Mouse (Mus musculus) layer of hippocampus, postnatal 14 days (tissue): ENCODE results near the gene Psors1c2. TPM values are rescaled to one million over a fixed set of nuclear protein-coding genes. Genes with fewer than 3 reads are reported as not detected.

Experiments used
- DNase-seq, 2 experiments: peaks; one replicate each; pipeline ENCODE4 v3.0.0; 2021 to 2022; ENCODE audit warnings: low spot score in 2 of 2, mixed read lengths in 1 of 2
- total RNA-seq, 2 experiments: library from RNA; stranded (reverse); gene quantifications; 2 replicates each; pipeline ENCODE4 v1.2.3; 2021

Psors1c2 gene
- total RNA-seq, 2 experiments from 2014 or later: 0.55 TPM; not detected in 1

- DNase-seq: peak; percentile 88 to 95
These were observed 16.1 kb upstream of the Psors1c2 start, which contains the start of the genes Tcf19 and Cchcr1 for GRCm38 (mm10) chr17:35516652-35517500. Gene Tcf19 (minus strand): TSS chr17:35516824. Gene Cchcr1 (plus strand): TSS chr17:35517100.

- DNase-seq: no peak
These were observed 15.5 kb upstream of the Psors1c2 start for GRCm38 (mm10) chr17:35517526-35517925.

GRCm38 (mm10) chr17:35524354-35524753, 8.6 kb upstream of the Psors1c2 start:
- DNase-seq: no peak

GRCm38 (mm10) chr17:35526644-35527043, 6.4 kb upstream of the Psors1c2 start:
- no peak for DNase-seq

- no peak for DNase-seq
These were observed 641 bp upstream of the Psors1c2 start for GRCm38 (mm10) chr17:35532360-35532759.

GRCm38 (mm10) chr17:35534343-35534742, 1.3 kb downstream of the Psors1c2 start:
- DNase-seq: peak; percentile 76 to 86

- no peak for DNase-seq
These were observed 4.4 kb downstream of the Psors1c2 start for GRCm38 (mm10) chr17:35537421-35537820.

GRCm38 (mm10) chr17:35538476-35538875, 5.5 kb downstream of the Psors1c2 start:
- DNase-seq: no peak

GRCm38 (mm10) chr17:35539540-35539939, 6.5 kb downstream of the Psors1c2 start:
- no peak for DNase-seq

- DNase-seq: peak in 1 of 2 experiments; percentile 31
These were observed 9.9 kb downstream of the Psors1c2 start for GRCm38 (mm10) chr17:35542761-35543411.

GRCm38 (mm10) chr17:35543412-35543861, 10.4 kb downstream of the Psors1c2 start:
- DNase-seq: no peak

- no peak for DNase-seq
These were observed 11.0 kb downstream of the Psors1c2 start for GRCm38 (mm10) chr17:35544001-35544400.

- DNase-seq: peak; percentile 59 to 70
These were observed 11.7 kb downstream of the Psors1c2 start for GRCm38 (mm10) chr17:35544680-35545079.

- DNase-seq: no peak
These were observed 14.5 kb downstream of the Psors1c2 start for GRCm38 (mm10) chr17:35547465-35547864.

- no peak for DNase-seq
These were observed 15.6 kb downstream of the Psors1c2 start for GRCm38 (mm10) chr17:35548636-35549035.

- peak; percentile 64 to 70 for DNase-seq
These were observed 16.6 kb downstream of the Psors1c2 start for GRCm38 (mm10) chr17:35549437-35550142.

- DNase-seq: no peak
These were observed 17.1 kb downstream of the Psors1c2 start for GRCm38 (mm10) chr17:35550143-35550494.

GRCm38 (mm10) chr17:35550871-35551270, 17.9 kb downstream of the Psors1c2 start:
- no peak for DNase-seq

- DNase-seq: no peak
These were observed 18.9 kb downstream of the Psors1c2 start, which contains the start of gene Cdsn for GRCm38 (mm10) chr17:35551881-35552414. Gene Cdsn (plus strand): TSS chr17:35552128.

- no peak for DNase-seq
These were observed 21.3 kb downstream of the Psors1c2 start for GRCm38 (mm10) chr17:35554321-35554720.

- no peak for DNase-seq
These were observed 21.9 kb downstream of the Psors1c2 start for GRCm38 (mm10) chr17:35554761-35555397.
